Mouse (Mus musculus): Measurements from ENCODE around the gene Usp15. TPM values are rescaled to one million over a fixed set of nuclear protein-coding genes. Genes with fewer than 3 reads are reported as not detected.
A peak's percentile ranks its signal among the peaks of the same experiment; 100 is the strongest.

The Usp15 gene
- polyA plus RNA-seq, 1 experiment from 2014 or later, result 64.8 TPM

DNA sequence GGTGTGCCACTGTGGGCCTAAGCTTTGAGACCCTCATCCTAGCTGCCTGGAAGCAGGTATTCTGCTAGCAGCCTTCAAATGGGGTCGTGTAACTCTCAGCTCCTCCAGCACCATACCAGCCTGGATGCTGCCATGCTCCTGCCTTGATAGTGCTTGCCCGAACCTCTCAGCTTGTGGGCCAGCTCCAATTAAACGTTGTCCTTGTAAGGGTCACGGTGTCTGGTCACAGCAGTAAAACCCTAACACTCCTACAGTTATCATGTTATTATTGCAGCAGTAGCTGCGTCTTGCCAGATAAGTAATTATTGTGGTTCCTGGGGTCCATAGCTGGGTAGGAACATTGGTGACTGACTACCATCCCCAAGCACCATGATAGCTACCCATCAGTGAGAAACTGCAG is 4.2 kb upstream of the Usp15 start:
- 92% methylated on average over 5 of the region's 5 CpGs for WGBS
- Histone ChIP-seq H3K9me3 (ENCODE audit: control insufficient read depth, low read length) (no peaks in the 10 kb centered on the region), H3K4me1 (ENCODE audit: control insufficient read depth, insufficient read depth, low read depth, low read length) (no peaks in the 10 kb centered on the region; the same call in 1 of the 2 replicates), H3K4me3 (ENCODE audit: low read length) (no peak overlapping the region), H3K4me2 (ENCODE audit: low read length) (no peak overlapping the region), H3K27ac (ENCODE audit: low read depth, low read length) (no peak overlapping the region), H3K27me3 (replicated peaks; ENCODE audit: control insufficient read depth, insufficient read depth, low read length) (no peaks in the 10 kb centered on the region), H3K9ac (ENCODE audit: low read depth, low read length) (no peak overlapping the region), H3K36me3 (ENCODE audit: control insufficient read depth, insufficient read depth, low read length) (no peaks in the 10 kb centered on the region)
- no peak for ATAC-seq

DNA sequence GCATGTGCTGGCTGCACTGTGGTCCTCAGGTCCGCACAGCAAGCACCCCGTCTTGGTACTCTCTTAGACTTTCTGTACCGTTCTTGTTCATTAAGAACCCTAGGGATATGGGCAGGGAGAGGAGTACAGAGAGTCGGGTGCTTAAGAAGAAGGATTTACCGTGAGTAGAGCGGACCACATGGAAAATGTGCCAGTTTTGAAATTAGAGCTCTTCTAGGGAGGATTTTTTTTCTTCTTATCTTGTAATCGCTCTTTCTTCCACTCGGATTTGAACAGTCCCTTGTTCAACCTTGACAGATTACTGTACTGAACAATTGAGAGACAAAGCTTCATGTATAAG is 3.5 kb upstream of the Usp15 start:
- no peak for ATAC-seq

DNA sequence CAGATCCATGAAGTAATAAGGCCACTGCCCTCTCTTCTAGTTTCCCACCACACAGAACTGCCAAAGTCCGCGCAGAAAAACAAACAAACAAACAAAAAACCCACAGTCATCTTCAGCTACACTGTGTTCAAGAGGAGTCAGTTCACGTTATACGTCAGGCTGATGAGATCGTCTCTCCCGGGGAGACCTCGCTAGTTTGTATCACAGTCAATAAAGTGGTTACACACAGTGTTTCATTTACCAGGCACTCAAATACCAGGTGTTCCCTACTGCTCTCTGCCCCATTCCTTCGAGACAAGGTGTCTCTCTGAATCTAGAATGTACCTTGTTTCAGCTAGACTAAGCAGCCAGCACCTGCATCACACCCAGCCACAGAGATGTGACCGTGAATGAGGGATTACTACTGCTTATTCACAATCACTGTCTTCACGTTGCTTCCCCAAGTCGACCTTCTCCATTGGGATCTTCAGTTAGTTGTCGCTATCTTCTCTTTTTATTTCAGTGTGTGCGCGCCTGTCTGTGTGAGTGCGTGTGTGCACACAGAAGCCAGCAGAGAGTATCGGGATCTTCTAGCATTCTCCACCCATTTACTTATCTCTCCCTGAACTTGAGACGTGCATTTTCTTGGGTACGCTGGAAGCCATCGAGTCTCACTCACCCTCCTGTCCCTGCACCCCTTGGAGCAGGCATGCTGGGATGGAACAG is 3.0 kb upstream of the Usp15 start:
- Histone ChIP-seq H3K4me2 (ENCODE audit: low read length) (no peak overlapping the region), H3K27ac (ENCODE audit: low read depth, low read length) (no peak overlapping the region), H3K4me3 (ENCODE audit: low read length) (no peak overlapping the region), H3K4me1 (ENCODE audit: control insufficient read depth, insufficient read depth, low read depth, low read length) (peaks cover 7% of the 10 kb centered on the region), H3K27me3 (replicated peaks; ENCODE audit: control insufficient read depth, insufficient read depth, low read length) (no peaks in the 10 kb centered on the region), H3K9ac (ENCODE audit: low read depth, low read length) (no peak overlapping the region), H3K9me3 (ENCODE audit: control insufficient read depth, low read length) (no peaks in the 10 kb centered on the region), H3K36me3 (ENCODE audit: control insufficient read depth, insufficient read depth, low read length) (no peaks in the 10 kb centered on the region)
- WGBS, result 86% methylated on average over 19 of the region's 19 CpGs
- no peak for ATAC-seq

More for the DNA sequence above, 3.5 kb upstream of the Usp15 start:
- peaks cover 4% of the 10 kb centered on the region for H3K4me1 ChIP-seq (ENCODE audit: control insufficient read depth, insufficient read depth, low read depth, low read length)
- no peak overlapping the region for H3K27ac ChIP-seq (ENCODE audit: low read depth, low read length)
- 85% methylated on average over 8 of the region's 8 CpGs for WGBS
- no peaks in the 10 kb centered on the region for H3K9me3 ChIP-seq (ENCODE audit: control insufficient read depth, low read length)
- no peak overlapping the region for H3K9ac ChIP-seq (ENCODE audit: low read depth, low read length)
- no peak overlapping the region for H3K4me3 ChIP-seq (ENCODE audit: low read length)
- H3K27me3 ChIP-seq (replicated peaks; ENCODE audit: control insufficient read depth, insufficient read depth, low read length), result no peaks in the 10 kb centered on the region
- H3K36me3 ChIP-seq (ENCODE audit: control insufficient read depth, insufficient read depth, low read length), result no peaks in the 10 kb centered on the region
- H3K4me2 ChIP-seq (ENCODE audit: low read length), result no peak overlapping the region

DNA sequence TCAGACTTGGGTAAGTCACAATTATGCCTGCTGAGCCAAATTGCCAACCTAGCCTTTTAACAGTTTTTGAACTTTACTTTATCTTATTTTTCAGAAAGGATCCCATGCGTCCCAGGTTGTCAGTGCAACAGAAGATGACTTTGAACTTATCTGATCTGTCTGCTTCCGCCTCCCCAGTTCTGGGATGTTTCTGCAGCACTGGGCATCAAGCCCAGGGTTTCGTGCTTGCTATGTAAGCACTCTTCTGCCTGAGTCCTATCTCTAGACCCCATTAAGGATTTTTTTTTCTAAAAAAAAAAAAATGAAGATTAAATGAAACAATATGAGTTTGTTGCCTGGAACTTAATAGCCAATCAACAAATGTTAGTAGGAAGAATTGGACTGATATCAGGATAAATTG is 2.3 kb upstream of the Usp15 start:
- no peak overlapping the region for H3K4me2 ChIP-seq (ENCODE audit: low read length)
- ATAC-seq, result no peak
- 88% methylated on average over 3 of the region's 3 CpGs for WGBS

DNA sequence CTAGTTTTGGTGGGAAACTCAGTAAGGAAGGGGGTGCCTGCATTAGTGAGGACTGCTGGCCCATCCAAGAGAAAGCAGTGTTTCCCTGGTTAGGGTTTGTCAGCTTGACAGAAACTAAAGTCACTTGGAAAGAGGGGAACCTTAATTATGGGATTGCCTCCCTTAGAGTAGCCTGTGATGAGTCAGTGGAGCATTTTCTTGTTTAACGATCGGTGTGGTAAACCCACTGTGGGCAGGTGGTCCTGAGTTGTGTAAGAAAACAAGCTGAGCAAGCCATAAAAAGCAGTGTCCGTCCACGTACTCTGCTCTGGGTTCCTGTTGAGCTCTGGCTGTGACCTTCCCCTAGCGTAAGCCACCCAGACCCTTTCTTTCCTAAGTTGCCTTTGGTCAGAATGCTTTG is 1.4 kb upstream of the Usp15 start:
- 81% methylated on average over 5 of the region's 5 CpGs for WGBS
- H3K9ac ChIP-seq (ENCODE audit: low read depth, low read length), result no peak overlapping the region
- no peak overlapping the region for H3K27ac ChIP-seq (ENCODE audit: low read depth, low read length)
- no peaks in the 10 kb centered on the region for H3K9me3 ChIP-seq (ENCODE audit: control insufficient read depth, low read length)
- no peaks in the 10 kb centered on the region for H3K27me3 ChIP-seq (replicated peaks; ENCODE audit: control insufficient read depth, insufficient read depth, low read length)
- H3K4me1 ChIP-seq (ENCODE audit: control insufficient read depth, insufficient read depth, low read depth, low read length), result peaks cover 7% of the 10 kb centered on the region
- no peak overlapping the region for H3K4me3 ChIP-seq (ENCODE audit: low read length)
- no peaks in the 10 kb centered on the region for H3K36me3 ChIP-seq (ENCODE audit: control insufficient read depth, insufficient read depth, low read length)
- no peak for ATAC-seq
- no peak overlapping the region for H3K4me2 ChIP-seq (ENCODE audit: low read length)

More for the DNA sequence above, 2.3 kb upstream of the Usp15 start:
- Histone ChIP-seq H3K9me3 (ENCODE audit: control insufficient read depth, low read length) (no peaks in the 10 kb centered on the region), H3K27ac (ENCODE audit: low read depth, low read length) (no peak overlapping the region), H3K9ac (ENCODE audit: low read depth, low read length) (no peak overlapping the region), H3K36me3 (ENCODE audit: control insufficient read depth, insufficient read depth, low read length) (no peaks in the 10 kb centered on the region), H3K4me1 (ENCODE audit: control insufficient read depth, insufficient read depth, low read depth, low read length) (peaks cover 7% of the 10 kb centered on the region), H3K4me3 (ENCODE audit: low read length) (no peak overlapping the region), H3K27me3 (replicated peaks; ENCODE audit: control insufficient read depth, insufficient read depth, low read length) (no peaks in the 10 kb centered on the region)

GRCm38 (mm10) chr10:123195961-123196834 is 597 bp downstream of the Usp15 start:
- Histone ChIP-seq H3K4me2 (ENCODE audit: low read length) (peak overlapping the region; percentile 77), H3K36me3 (ENCODE audit: control insufficient read depth, insufficient read depth, low read length) (no peaks in the 10 kb centered on the region), H3K4me1 (ENCODE audit: control insufficient read depth, insufficient read depth, low read depth, low read length) (peaks cover 7% of the 10 kb centered on the region), H3K9ac (ENCODE audit: low read depth, low read length) (peak overlapping the region; percentile 92), H3K27me3 (replicated peaks; ENCODE audit: control insufficient read depth, insufficient read depth, low read length) (no peaks in the 10 kb centered on the region), H3K9me3 (ENCODE audit: control insufficient read depth, low read length) (no peaks in the 10 kb centered on the region), H3K27ac (ENCODE audit: low read depth, low read length) (peak overlapping the region; percentile 97), H3K4me3 (ENCODE audit: low read length) (peak overlapping the region; percentile 90)
- ATAC-seq, result peak; percentile 61
- under 1% methylated on average over 57 of the region's 66 CpGs for WGBS

- Histone ChIP-seq H3K9me3 (ENCODE audit: control insufficient read depth, low read length) (no peaks in the 10 kb centered on the region), H3K4me2 (ENCODE audit: low read length) (peak overlapping the region; percentile 77), H3K4me3 (ENCODE audit: low read length) (peak overlapping the region; percentile 90), H3K9ac (ENCODE audit: low read depth, low read length) (peak overlapping the region; percentile 27; the same call in 1 of the 2 replicates), H3K27me3 (replicated peaks; ENCODE audit: control insufficient read depth, insufficient read depth, low read length) (no peaks in the 10 kb centered on the region), H3K4me1 (ENCODE audit: control insufficient read depth, insufficient read depth, low read depth, low read length) (peaks cover 7% of the 10 kb centered on the region), H3K27ac (ENCODE audit: low read depth, low read length) (no peak overlapping the region), H3K36me3 (ENCODE audit: control insufficient read depth, insufficient read depth, low read length) (no peaks in the 10 kb centered on the region)
- no peak for ATAC-seq
- 15% methylated on average over 7 of the region's 7 CpGs for WGBS
Observed at GRCm38 (mm10) chr10:123195501-123195900, 1.3 kb downstream of the Usp15 start.

GRCm38 (mm10) chr10:123191038-123191437 is 5.8 kb downstream of the Usp15 start:
- no peak overlapping the region for H3K27ac ChIP-seq (ENCODE audit: low read depth, low read length)
- no peak for ATAC-seq
- WGBS, result 82% methylated on average over 6 of the region's 6 CpGs

GRCm38 (mm10) chr10:123187337-123187736 is 9.5 kb downstream of the Usp15 start:
- no peak for ATAC-seq
- Histone ChIP-seq H3K9ac (ENCODE audit: low read depth, low read length) (no peak overlapping the region), H3K4me1 (ENCODE audit: control insufficient read depth, insufficient read depth, low read depth, low read length) (no peaks in the 10 kb centered on the region; the same call in none of the 2 replicates), H3K9me3 (ENCODE audit: control insufficient read depth, low read length) (no peaks in the 10 kb centered on the region), H3K4me3 (ENCODE audit: low read length) (no peak overlapping the region), H3K4me2 (ENCODE audit: low read length) (no peak overlapping the region), H3K27me3 (replicated peaks; ENCODE audit: control insufficient read depth, insufficient read depth, low read length) (no peaks in the 10 kb centered on the region), H3K27ac (ENCODE audit: low read depth, low read length) (no peak overlapping the region), H3K36me3 (ENCODE audit: control insufficient read depth, insufficient read depth, low read length) (no peaks in the 10 kb centered on the region)
- WGBS, result 82% methylated on average over 6 of the region's 6 CpGs

More at GRCm38 (mm10) chr10:123191038-123191437, 5.8 kb downstream of the Usp15 start:
- peaks cover 7% of the 10 kb centered on the region for H3K4me1 ChIP-seq (ENCODE audit: control insufficient read depth, insufficient read depth, low read depth, low read length)
- no peak overlapping the region for H3K4me3 ChIP-seq (ENCODE audit: low read length)
- H3K36me3 ChIP-seq (ENCODE audit: control insufficient read depth, insufficient read depth, low read length), result no peaks in the 10 kb centered on the region
- no peaks in the 10 kb centered on the region for H3K9me3 ChIP-seq (ENCODE audit: control insufficient read depth, low read length)
- H3K4me2 ChIP-seq (ENCODE audit: low read length), result no peak overlapping the region
- H3K27me3 ChIP-seq (replicated peaks; ENCODE audit: control insufficient read depth, insufficient read depth, low read length), result no peaks in the 10 kb centered on the region
- no peak overlapping the region for H3K9ac ChIP-seq (ENCODE audit: low read depth, low read length)
